Mouse (Mus musculus): ENCODE data around the gene Dnajb8.

Dnajb8 gene

GRCm38 (mm10) chr6:88290129-88290766 is 68.2 kb downstream of the Dnajb8 start:
- DNase-seq (ENCODE audit: low read depth), result no peak

- DNase-seq (ENCODE audit: low read depth), result no peak
Observed at GRCm38 (mm10) chr6:88292274-88292909, 70.3 kb downstream of the Dnajb8 start.

GRCm38 (mm10) chr6:88299491-88299890 is 77.4 kb downstream of the Dnajb8 start:
- no peak for DNase-seq (ENCODE audit: low read depth)

GRCm38 (mm10) chr6:88301234-88301633 is 79.2 kb downstream of the Dnajb8 start:
- no peak for DNase-seq (ENCODE audit: low read depth)

Measured in fibroblast of lung, adult 2 months (primary cell).